Mouse (Mus musculus): ENCODE measurements around the gene Lrp10.

Lrp10 gene

GRCm38 (mm10) chr14:54463959-54464292 is at the start of gene Lrp10:
Lrp10 (plus strand) TSS chr14:54464137.
- peak; percentile 90 to 96 for DNase-seq

GRCm38 (mm10) chr14:54415241-54416020 is 48.5 kb upstream of the Lrp10 start:
- DNase-seq, result no peak

GRCm38 (mm10) chr14:54416229-54416775 is 47.6 kb upstream of the Lrp10 start:
- no peak for DNase-seq

- DNase-seq, result no peak
Measured at GRCm38 (mm10) chr14:54416830-54417229, 47.1 kb upstream of the Lrp10 start.

- DNase-seq, result peak in 1 of 2 experiments; percentile 61
Measured at GRCm38 (mm10) chr14:54417623-54418081, 46.3 kb upstream of the Lrp10 start, which contains the start of gene Slc7a7. Slc7a7 (minus strand) TSS chr14:54417780.

DNA sequence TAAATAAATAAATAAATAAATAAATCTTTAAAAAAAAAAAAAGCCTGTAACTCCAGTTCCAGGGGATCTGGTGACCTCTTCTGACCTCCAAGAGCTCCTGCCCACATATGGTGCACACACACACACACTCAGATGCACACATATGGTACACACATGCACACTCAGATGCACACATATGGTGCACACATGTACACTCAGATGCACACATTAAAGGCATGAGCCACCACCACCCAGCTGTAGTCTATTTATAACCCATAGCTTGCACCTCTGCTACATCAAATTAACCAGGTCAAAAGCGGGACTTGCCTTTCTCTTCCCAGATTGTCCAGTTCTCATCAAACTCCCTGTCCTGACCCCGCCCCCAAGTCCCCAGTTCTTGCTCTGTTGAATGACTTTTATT is 42.9 kb upstream of the Lrp10 start:
- no peak for DNase-seq

- no peak for DNase-seq
Measured at GRCm38 (mm10) chr14:54423406-54423805, 40.5 kb upstream of the Lrp10 start.

GRCm38 (mm10) chr14:54424634-54425033 is 39.3 kb upstream of the Lrp10 start:
- DNase-seq, result no peak

DNA sequence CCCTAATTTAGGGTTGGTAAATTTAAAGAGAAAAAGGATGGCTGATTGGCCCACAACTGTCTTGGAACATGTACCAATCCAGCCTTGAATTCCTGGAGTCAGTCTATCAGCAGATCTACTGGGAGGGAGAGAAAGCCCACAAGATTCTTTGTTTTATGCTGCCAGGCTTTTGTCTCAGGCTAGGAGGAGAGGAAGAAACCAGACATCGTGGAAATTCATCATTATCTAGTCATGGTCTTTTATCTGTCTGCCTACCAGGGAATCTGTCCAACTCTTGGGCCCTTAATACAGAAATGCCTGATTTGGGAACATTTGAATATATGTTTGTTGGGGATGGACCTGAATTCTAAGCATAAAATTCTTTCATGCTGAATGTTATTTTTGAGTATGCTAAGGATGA is 38.4 kb upstream of the Lrp10 start:
- no peak for DNase-seq

- no peak for DNase-seq
Measured at GRCm38 (mm10) chr14:54426003-54426688, 37.8 kb upstream of the Lrp10 start.

- DNase-seq, result peak; percentile 95 to 97
Measured at GRCm38 (mm10) chr14:54426689-54427398, 37.1 kb upstream of the Lrp10 start, which contains the start of gene Mrpl52. Mrpl52 (plus strand) TSS chr14:54426909.

GRCm38 (mm10) chr14:54427696-54428095 is 36.2 kb upstream of the Lrp10 start:
- no peak for DNase-seq

GRCm38 (mm10) chr14:54428421-54428820 is 35.5 kb upstream of the Lrp10 start:
- DNase-seq, result no peak

- DNase-seq, result no peak
Measured at GRCm38 (mm10) chr14:54429332-54430093, 34.4 kb upstream of the Lrp10 start.

GRCm38 (mm10) chr14:54430406-54431145 is 33.4 kb upstream of the Lrp10 start:
- no peak for DNase-seq

DNA sequence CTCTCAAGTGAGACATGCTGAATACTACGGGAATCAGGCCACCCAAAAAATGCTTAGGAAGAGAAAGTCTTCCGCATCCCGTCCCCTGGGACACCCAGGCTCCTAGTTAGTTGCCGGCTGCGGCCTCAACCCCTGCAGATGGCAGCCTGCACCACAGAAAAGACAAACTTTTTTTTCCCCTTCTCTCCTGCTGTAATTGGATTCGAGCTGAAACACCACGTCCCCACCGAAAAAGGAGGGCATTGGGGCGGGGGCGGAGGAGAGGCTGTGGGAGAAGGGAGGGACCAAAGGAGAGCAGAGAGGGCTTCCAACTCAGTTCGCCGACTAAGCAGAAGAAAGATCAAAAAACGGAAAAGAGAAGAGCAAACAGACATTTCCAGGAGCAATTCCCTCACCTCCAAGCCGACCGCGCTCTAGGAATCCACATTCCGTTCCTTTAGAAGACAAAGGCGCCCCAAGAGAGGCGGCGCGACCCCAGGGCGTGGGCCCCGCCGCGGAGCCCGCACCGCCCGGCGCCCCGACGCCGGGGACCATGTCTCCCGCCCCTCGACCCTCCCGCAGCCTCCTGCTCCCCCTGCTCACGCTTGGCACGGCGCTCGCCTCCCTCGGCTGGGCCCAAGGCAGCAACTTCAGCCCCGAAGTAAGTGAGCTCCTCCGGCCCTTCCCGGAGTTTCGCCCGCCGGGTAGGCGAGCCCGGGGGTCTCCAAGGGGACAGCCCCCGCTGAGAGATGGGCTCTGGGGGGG is 32.4 kb upstream of the Lrp10 start, which contains the start of gene Mmp14:
TSS of gene Mmp14 (plus strand) at position 279 of the 744 bp plus-strand sequence.
- DNase-seq, result peak; percentile 61 to 68

GRCm38 (mm10) chr14:54432078-54432836 is 31.7 kb upstream of the Lrp10 start:
- peak in 1 of 2 experiments; percentile 62 for DNase-seq

DNA sequence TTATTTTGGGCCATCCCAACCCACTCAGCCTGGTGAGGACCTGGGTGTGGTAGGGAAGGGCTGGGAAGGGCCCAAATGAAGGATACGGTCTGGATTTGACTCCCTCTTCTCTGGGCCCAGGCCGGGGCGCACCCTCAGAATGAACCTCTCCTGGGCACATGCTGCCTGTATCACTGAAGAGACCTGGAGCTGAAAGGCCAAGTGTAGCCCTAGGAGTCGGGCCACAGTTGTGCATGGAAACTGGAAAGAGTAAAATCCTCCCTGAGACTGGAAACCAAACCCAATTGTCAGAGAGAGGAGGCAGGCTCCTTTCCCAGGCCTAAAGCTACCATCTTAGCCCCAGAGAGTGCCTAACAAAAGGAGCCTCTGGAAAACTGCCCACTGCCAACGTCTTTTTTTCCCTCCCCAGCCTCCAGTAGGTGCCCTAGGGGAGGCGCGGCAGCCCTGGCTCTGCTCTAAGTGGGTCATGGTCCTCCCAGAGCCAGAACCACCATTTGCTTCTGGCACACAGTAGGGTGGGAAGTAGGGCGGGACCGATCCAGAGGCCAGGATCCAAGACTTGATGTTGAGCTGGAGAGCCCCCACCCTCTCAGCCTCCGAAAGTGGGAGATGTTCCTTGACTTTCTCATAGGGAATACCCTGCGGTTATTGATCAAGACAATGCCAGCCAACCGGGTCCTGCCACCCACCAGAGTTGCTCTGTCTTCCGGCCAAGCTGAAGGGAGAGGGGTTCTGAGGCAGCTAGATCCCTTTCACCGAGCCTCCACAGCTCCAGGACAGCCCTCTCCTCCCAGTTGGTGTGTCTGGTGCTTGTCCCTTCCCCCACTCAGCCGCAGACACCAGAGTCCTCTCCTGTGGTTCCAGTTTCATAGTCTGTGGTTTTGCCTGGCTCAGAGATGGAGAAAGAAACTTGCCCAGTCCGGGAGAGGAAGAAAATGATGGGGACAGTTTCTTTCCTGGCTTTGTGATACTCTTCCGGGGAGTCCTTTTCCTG is 30.8 kb upstream of the Lrp10 start:
- DNase-seq, result no peak
